Mouse (Mus musculus) adrenal gland, adult 8-10 months (tissue): ENCODE measurements around the gene Gdap2. TPM values are rescaled to one million over a fixed set of nuclear protein-coding genes. Genes with fewer than 3 reads are reported as not detected.

Experiments used
- total RNA-seq, 4 experiments: library from RNA; stranded (reverse); gene quantifications; 2 replicates each; pipeline ENCODE4 v1.2.4; 2022

The Gdap2 gene
- total RNA-seq, 4 experiments from 2014 or later = 14.9 to 25.1 (median 17.1) TPM

Other genes with a start within 250 kb of the Gdap2 start
- gene Wdr3, start within 50 bp of the Gdap2 start, total RNA-seq = 10 to 100 TPM; 23.8 to 35.2 (median 29.3) TPM